Mouse (Mus musculus): ENCODE data around the gene Ccnl1. TPM values are rescaled to one million over a fixed set of nuclear protein-coding genes. Genes with fewer than 3 reads are reported as not detected.

Ccnl1 gene
- polyA plus RNA-seq, 1 experiment from 2014 or later, result 64.7 TPM

GRCm38 (mm10) chr3:65921671-65922070 is 36.4 kb downstream of the Ccnl1 start:
- Histone ChIP-seq H3K36me3 (ENCODE audit: control insufficient read depth, insufficient read depth, low read length) (no peaks in the 10 kb centered on the region), H3K9me3 (replicated peaks; ENCODE audit: control insufficient read depth, low read length, poor library complexity, severe bottlenecking) (no peaks in the 10 kb centered on the region), H3K9ac (ENCODE audit: low read depth, low read length) (no peak overlapping the region), H3K27ac (ENCODE audit: low read length) (no peak overlapping the region), H3K4me3 (ENCODE audit: low read depth, low read length) (no peak overlapping the region), H3K4me1 (ENCODE audit: control insufficient read depth, insufficient read depth, low read length) (no peaks in the 10 kb centered on the region), H3K27me3 (ENCODE audit: control insufficient read depth, insufficient read depth, low read depth, low read length) (no peaks in the 10 kb centered on the region), H3K4me2 (ENCODE audit: low read length) (no peak overlapping the region)
- no peak for ATAC-seq
- WGBS, result 86% methylated on average over 1 of the region's 1 CpGs

GRCm38 (mm10) chr3:65919016-65919415 is 39.0 kb downstream of the Ccnl1 start:
- Histone ChIP-seq H3K4me3 (ENCODE audit: low read depth, low read length) (no peak overlapping the region), H3K4me2 (ENCODE audit: low read length) (no peak overlapping the region), H3K27ac (ENCODE audit: low read length) (no peak overlapping the region), H3K36me3 (ENCODE audit: control insufficient read depth, insufficient read depth, low read length) (no peaks in the 10 kb centered on the region), H3K9me3 (replicated peaks; ENCODE audit: control insufficient read depth, low read length, poor library complexity, severe bottlenecking) (no peaks in the 10 kb centered on the region), H3K4me1 (ENCODE audit: control insufficient read depth, insufficient read depth, low read length) (no peaks in the 10 kb centered on the region), H3K9ac (ENCODE audit: low read depth, low read length) (no peak overlapping the region), H3K27me3 (ENCODE audit: control insufficient read depth, insufficient read depth, low read depth, low read length) (no peaks in the 10 kb centered on the region)
- 98% methylated on average over 2 of the region's 2 CpGs for WGBS
- ATAC-seq, result no peak

- WGBS, result 61% methylated on average over 4 of the region's 4 CpGs
- H3K36me3 ChIP-seq (ENCODE audit: control insufficient read depth, insufficient read depth, low read length), result no peaks in the 10 kb centered on the region
- no peak overlapping the region for H3K4me2 ChIP-seq (ENCODE audit: low read length)
- ATAC-seq, result no peak
- no peaks in the 10 kb centered on the region for H3K27me3 ChIP-seq (ENCODE audit: control insufficient read depth, insufficient read depth, low read depth, low read length)
- H3K27ac ChIP-seq (ENCODE audit: low read length), result no peak overlapping the region
- no peaks in the 10 kb centered on the region for H3K9me3 ChIP-seq (replicated peaks; ENCODE audit: control insufficient read depth, low read length, poor library complexity, severe bottlenecking)
- no peak overlapping the region for H3K9ac ChIP-seq (ENCODE audit: low read depth, low read length)
- no peaks in the 10 kb centered on the region for H3K4me1 ChIP-seq (ENCODE audit: control insufficient read depth, insufficient read depth, low read length)
- H3K4me3 ChIP-seq (ENCODE audit: low read depth, low read length), result no peak overlapping the region
Measured at GRCm38 (mm10) chr3:65912928-65913327, 45.1 kb downstream of the Ccnl1 start.

GRCm38 (mm10) chr3:65912217-65912616 is 45.8 kb downstream of the Ccnl1 start:
- Histone ChIP-seq H3K4me1 (ENCODE audit: control insufficient read depth, insufficient read depth, low read length) (no peaks in the 10 kb centered on the region), H3K4me3 (ENCODE audit: low read depth, low read length) (no peak overlapping the region), H3K9ac (ENCODE audit: low read depth, low read length) (no peak overlapping the region), H3K27me3 (ENCODE audit: control insufficient read depth, insufficient read depth, low read depth, low read length) (no peaks in the 10 kb centered on the region), H3K9me3 (replicated peaks; ENCODE audit: control insufficient read depth, low read length, poor library complexity, severe bottlenecking) (no peaks in the 10 kb centered on the region), H3K36me3 (ENCODE audit: control insufficient read depth, insufficient read depth, low read length) (no peaks in the 10 kb centered on the region), H3K4me2 (ENCODE audit: low read length) (no peak overlapping the region), H3K27ac (ENCODE audit: low read length) (no peak overlapping the region)
- 80% methylated on average over 11 of the region's 11 CpGs for WGBS
- ATAC-seq, result no peak

- no peak overlapping the region for H3K4me2 ChIP-seq (ENCODE audit: low read length)
- H3K36me3 ChIP-seq (ENCODE audit: control insufficient read depth, insufficient read depth, low read length), result no peaks in the 10 kb centered on the region
- no peaks in the 10 kb centered on the region for H3K9me3 ChIP-seq (replicated peaks; ENCODE audit: control insufficient read depth, low read length, poor library complexity, severe bottlenecking)
- no peak overlapping the region for H3K27ac ChIP-seq (ENCODE audit: low read length)
- no peak for ATAC-seq
- 93% methylated on average over 3 of the region's 3 CpGs for WGBS
- no peaks in the 10 kb centered on the region for H3K27me3 ChIP-seq (ENCODE audit: control insufficient read depth, insufficient read depth, low read depth, low read length)
- no peaks in the 10 kb centered on the region for H3K4me1 ChIP-seq (ENCODE audit: control insufficient read depth, insufficient read depth, low read length)
- no peak overlapping the region for H3K9ac ChIP-seq (ENCODE audit: low read depth, low read length)
- no peak overlapping the region for H3K4me3 ChIP-seq (ENCODE audit: low read depth, low read length)
Measured at GRCm38 (mm10) chr3:65911265-65911664, 46.8 kb downstream of the Ccnl1 start.

- H3K27ac ChIP-seq (ENCODE audit: low read length), result no peak overlapping the region
- WGBS, result 89% methylated on average over 2 of the region's 2 CpGs
- H3K36me3 ChIP-seq (ENCODE audit: control insufficient read depth, insufficient read depth, low read length), result no peaks in the 10 kb centered on the region
- no peaks in the 10 kb centered on the region for H3K9me3 ChIP-seq (replicated peaks; ENCODE audit: control insufficient read depth, low read length, poor library complexity, severe bottlenecking)
- H3K9ac ChIP-seq (ENCODE audit: low read depth, low read length), result no peak overlapping the region
- H3K4me1 ChIP-seq (ENCODE audit: control insufficient read depth, insufficient read depth, low read length), result peaks cover 3% of the 10 kb centered on the region; the same call in 1 of the 2 replicates
- no peak overlapping the region for H3K4me3 ChIP-seq (ENCODE audit: low read depth, low read length)
- no peak overlapping the region for H3K4me2 ChIP-seq (ENCODE audit: low read length)
- ATAC-seq, result no peak
- no peaks in the 10 kb centered on the region for H3K27me3 ChIP-seq (ENCODE audit: control insufficient read depth, insufficient read depth, low read depth, low read length)
Measured at GRCm38 (mm10) chr3:65909454-65909853, 48.6 kb downstream of the Ccnl1 start.

- ATAC-seq, result no peak
- over 99% methylated on average over 4 of the region's 4 CpGs for WGBS
- peaks cover 7% of the 10 kb centered on the region; the same call in 1 of the 2 replicates for H3K4me1 ChIP-seq (ENCODE audit: control insufficient read depth, insufficient read depth, low read length)
- H3K9me3 ChIP-seq (replicated peaks; ENCODE audit: control insufficient read depth, low read length, poor library complexity, severe bottlenecking), result no peaks in the 10 kb centered on the region
- no peak overlapping the region for H3K4me2 ChIP-seq (ENCODE audit: low read length)
- no peak overlapping the region for H3K9ac ChIP-seq (ENCODE audit: low read depth, low read length)
- H3K27me3 ChIP-seq (ENCODE audit: control insufficient read depth, insufficient read depth, low read depth, low read length), result no peaks in the 10 kb centered on the region
- no peak overlapping the region for H3K27ac ChIP-seq (ENCODE audit: low read length)
- H3K4me3 ChIP-seq (ENCODE audit: low read depth, low read length), result no peak overlapping the region
- no peaks in the 10 kb centered on the region for H3K36me3 ChIP-seq (ENCODE audit: control insufficient read depth, insufficient read depth, low read length)
Measured at GRCm38 (mm10) chr3:65907536-65907935, 50.5 kb downstream of the Ccnl1 start.

- H3K4me1 ChIP-seq (ENCODE audit: control insufficient read depth, insufficient read depth, low read length), result peaks cover 7% of the 10 kb centered on the region; the same call in 1 of the 2 replicates
- no peaks in the 10 kb centered on the region for H3K9me3 ChIP-seq (replicated peaks; ENCODE audit: control insufficient read depth, low read length, poor library complexity, severe bottlenecking)
- WGBS, result 42% methylated on average over 7 of the region's 7 CpGs
- H3K27me3 ChIP-seq (ENCODE audit: control insufficient read depth, insufficient read depth, low read depth, low read length), result no peaks in the 10 kb centered on the region
- no peak overlapping the region for H3K4me2 ChIP-seq (ENCODE audit: low read length)
- H3K36me3 ChIP-seq (ENCODE audit: control insufficient read depth, insufficient read depth, low read length), result no peaks in the 10 kb centered on the region
- no peak overlapping the region for H3K4me3 ChIP-seq (ENCODE audit: low read depth, low read length)
- ATAC-seq, result peak; percentile 64
- H3K27ac ChIP-seq (ENCODE audit: low read length), result no peak overlapping the region
- H3K9ac ChIP-seq (ENCODE audit: low read depth, low read length), result no peak overlapping the region
Measured at GRCm38 (mm10) chr3:65905281-65906169, 52.5 kb downstream of the Ccnl1 start.

GRCm38 (mm10) chr3:65904711-65905110 is 53.3 kb downstream of the Ccnl1 start:
- Histone ChIP-seq H3K4me1 (ENCODE audit: control insufficient read depth, insufficient read depth, low read length) (peaks cover 7% of the 10 kb centered on the region; the same call in 1 of the 2 replicates), H3K9ac (ENCODE audit: low read depth, low read length) (no peak overlapping the region), H3K27ac (ENCODE audit: low read length) (no peak overlapping the region), H3K4me3 (ENCODE audit: low read depth, low read length) (no peak overlapping the region), H3K36me3 (ENCODE audit: control insufficient read depth, insufficient read depth, low read length) (no peaks in the 10 kb centered on the region), H3K27me3 (ENCODE audit: control insufficient read depth, insufficient read depth, low read depth, low read length) (no peaks in the 10 kb centered on the region), H3K4me2 (ENCODE audit: low read length) (no peak overlapping the region), H3K9me3 (replicated peaks; ENCODE audit: control insufficient read depth, low read length, poor library complexity, severe bottlenecking) (no peaks in the 10 kb centered on the region)
- peak; percentile 56; the same call in 1 of the 2 replicates for ATAC-seq
- 14% methylated on average over 6 of the region's 6 CpGs for WGBS

All from midbrain, embryonic 16.5 days (tissue).